Mouse (Mus musculus) liver, adult 2 months (tissue): ENCODE data around the gene Ccnd2.

Experiments used
- CTCF ChIP-seq: fragments of 200-500 bp; IDR thresholded peaks from 2 replicates; pipeline ENCODE4 v1.5.1; 2011; ENCODE audit warnings: low read depth, low read length, control low read depth
- POLR2A ChIP-seq: fragments of 200-500 bp; IDR thresholded peaks from 2 replicates; pipeline ENCODE4 v1.6.1; 2011; ENCODE audit warnings: low read length, control low read depth; ENCODE audit not compliant: insufficient read depth; ENCODE audit errors: extremely low read depth

GRCm38 (mm10) chr6:127106189-127106588 is 45.8 kb downstream of the Ccnd2 start:
- TF ChIP-seq CTCF (no peak), POLR2A (no peak)
